Mouse (Mus musculus) heart, postnatal 36 days (tissue): ENCODE measurements around the gene Grm2. TPM values are rescaled to one million over a fixed set of nuclear protein-coding genes. Genes with fewer than 3 reads are reported as not detected.

Experiments
- DNase-seq, 2 experiments: peaks; one replicate each; pipeline ENCODE4 v3.0.0; 2021 to 2022
- intact Hi-C: fragments of 180-260 bp; cut with DNase I; formaldehyde crosslinking; loops from one replicate; pipeline ENCODE4 v1.15.1; 2025
- total RNA-seq, 2 experiments: library from RNA; stranded (reverse); gene quantifications; 2 replicates each; pipeline ENCODE4 v1.2.3; 2021

The Grm2 gene
- total RNA-seq, result not detected

- DNase-seq, result peak; percentile 57 to 71
- intact Hi-C loops, result no loop called here
These were observed at the start of gene Grm2 for GRCm38 (mm10) chr9:106655884-106656720. Gene Grm2, minus strand, starts transcription at chr9:106656082.

GRCm38 (mm10) chr9:106692973-106693481, 37.1 kb upstream of the Grm2 start:
- no peak for DNase-seq
- intact Hi-C loops, result no loop called here

GRCm38 (mm10) chr9:106688834-106689233, 33.0 kb upstream of the Grm2 start:
- no peak for DNase-seq
- intact Hi-C loops, result loop anchor here (5.0 kb wide), 2 partner anchors 603 to 648 kb away; partner anchors contain the start of gene Hemk1

GRCm38 (mm10) chr9:106686983-106687650, 31.2 kb upstream of the Grm2 start:
- intact Hi-C loops, result loop anchor here (2.0 to 5.0 kb wide), 4 partner anchors 132 to 650 kb away; partner anchors contain the start of genes Hemk1 and Rbm15b
- peak; percentile 72 to 73 for DNase-seq

GRCm38 (mm10) chr9:106685249-106686101, 29.6 kb upstream of the Grm2 start, which contains the start of gene Tex264:
Gene Tex264, minus strand, starts transcription at chr9:106685927.
- peak; percentile 85 to 89 for DNase-seq
- intact Hi-C loops, result loop anchor here (2.0 to 5.0 kb wide), 4 partner anchors 133 to 652 kb away; partner anchors contain the start of genes Hemk1 and Rbm15b

GRCm38 (mm10) chr9:106684918-106685248, 29.0 kb upstream of the Grm2 start:
- intact Hi-C loops, result loop anchor here (5.0 kb wide), 2 partner anchors 607 to 652 kb away; partner anchors contain the start of gene Hemk1
- no peak for DNase-seq

GRCm38 (mm10) chr9:106684093-106684872, 28.4 kb upstream of the Grm2 start:
- DNase-seq, result no peak
- intact Hi-C loops, result no loop called here

GRCm38 (mm10) chr9:106681026-106681425, 25.1 kb upstream of the Grm2 start:
- intact Hi-C loops, result no loop called here
- no peak for DNase-seq

GRCm38 (mm10) chr9:106678242-106678641, 22.4 kb upstream of the Grm2 start:
- intact Hi-C loops, result no loop called here
- DNase-seq, result no peak

- no peak for DNase-seq
- intact Hi-C loops, result no loop called here
These were observed 21.8 kb upstream of the Grm2 start for GRCm38 (mm10) chr9:106677702-106678101.

- intact Hi-C loops, result no loop called here
- no peak for DNase-seq
These were observed 20.7 kb upstream of the Grm2 start for GRCm38 (mm10) chr9:106676571-106676970.

GRCm38 (mm10) chr9:106675965-106676364, 20.1 kb upstream of the Grm2 start:
- intact Hi-C loops, result no loop called here
- DNase-seq, result no peak

GRCm38 (mm10) chr9:106675480-106675879, 19.6 kb upstream of the Grm2 start:
- peak; percentile 81 to 85 for DNase-seq
- intact Hi-C loops, result no loop called here

- no peak for DNase-seq
- intact Hi-C loops, result no loop called here
These were observed 18.0 kb upstream of the Grm2 start for GRCm38 (mm10) chr9:106673860-106674259.

- DNase-seq, result no peak
- intact Hi-C loops, result no loop called here
These were observed 9.0 kb upstream of the Grm2 start for GRCm38 (mm10) chr9:106664856-106665255.

GRCm38 (mm10) chr9:106664433-106664832, 8.6 kb upstream of the Grm2 start:
- no peak for DNase-seq
- intact Hi-C loops, result no loop called here

GRCm38 (mm10) chr9:106663200-106663599, 7.3 kb upstream of the Grm2 start:
- intact Hi-C loops, result no loop called here
- DNase-seq, result no peak

- intact Hi-C loops, result no loop called here
- no peak for DNase-seq
These were observed 4.1 kb upstream of the Grm2 start for GRCm38 (mm10) chr9:106659935-106660334.

- intact Hi-C loops, result no loop called here
- no peak for DNase-seq
These were observed 3.6 kb upstream of the Grm2 start for GRCm38 (mm10) chr9:106659441-106659840.

GRCm38 (mm10) chr9:106657592-106657991, 1.7 kb upstream of the Grm2 start:
- intact Hi-C loops, result no loop called here
- DNase-seq, result no peak
